Mouse (Mus musculus) thymus, postnatal 25 days (tissue): Measurements from ENCODE around the gene Pak6.

ENCODE experiments used
- DNase-seq: peaks from one replicate; pipeline ENCODE4 v3.0.0; 2022

Pak6 gene

DNA sequence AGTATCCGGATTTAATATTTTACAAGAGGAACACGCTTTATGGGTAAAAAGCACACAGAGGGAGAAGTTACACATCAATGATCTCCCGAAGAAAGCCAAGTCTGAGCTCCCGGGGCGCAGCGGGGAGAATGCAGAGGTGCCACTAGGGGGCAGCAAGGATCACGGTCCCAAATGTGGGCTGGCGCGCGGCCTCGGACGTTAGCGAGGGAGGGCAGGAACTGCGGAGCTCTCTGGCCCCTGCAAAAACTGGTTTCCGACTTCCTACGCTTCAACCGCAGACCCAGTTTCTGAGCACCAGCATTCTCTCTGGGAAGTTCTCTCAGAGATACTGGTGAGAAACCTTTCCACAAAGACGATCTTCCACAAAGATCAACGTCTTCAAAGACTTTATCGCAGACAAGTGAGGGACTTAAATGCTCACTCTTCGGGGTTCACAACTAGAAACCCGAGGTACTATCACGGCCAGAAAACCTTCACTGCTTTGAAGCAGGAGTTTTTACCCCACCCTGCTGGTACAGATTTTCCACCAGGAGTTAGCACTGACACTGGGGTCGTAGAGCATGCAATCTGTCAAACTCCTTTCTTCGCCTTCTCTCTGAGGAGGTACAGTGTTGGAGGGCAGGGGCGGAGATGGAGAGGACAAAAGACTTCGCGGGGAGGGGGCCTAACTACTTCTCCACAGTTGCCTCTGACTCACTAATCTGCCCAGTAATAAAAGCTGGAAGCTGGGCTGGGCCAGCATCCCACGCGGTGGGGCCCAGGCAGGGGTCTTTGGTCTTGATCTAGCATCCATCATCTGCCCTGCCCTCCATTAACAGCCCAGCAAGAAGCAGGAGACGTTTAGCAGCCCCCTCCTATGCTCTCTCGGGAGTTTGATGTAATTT is 37.3 kb downstream of the Pak6 start:
- DNase-seq, result peak; percentile 83

DNA sequence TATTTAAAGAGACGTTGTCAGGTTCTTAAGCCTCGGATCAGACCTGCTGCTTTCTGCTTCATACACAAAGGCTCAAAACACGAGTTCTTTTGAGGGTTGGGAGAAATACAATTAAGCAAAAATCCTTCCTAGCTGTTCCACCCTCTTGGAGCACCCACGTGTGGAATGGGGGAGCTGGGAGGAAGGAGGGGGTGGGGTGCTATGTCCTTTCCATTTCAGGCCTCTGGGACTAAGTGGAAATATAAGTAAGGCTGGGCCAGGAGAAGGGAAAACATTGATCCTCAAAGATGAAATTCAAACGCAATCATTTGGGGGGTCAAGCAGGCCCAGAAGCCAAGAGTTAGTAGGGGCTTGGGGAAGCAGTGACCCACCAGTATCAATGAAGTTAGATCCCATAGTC is 38.1 kb downstream of the Pak6 start:
- no peak for DNase-seq

- DNase-seq, result no peak
These were observed 39.1 kb downstream of the Pak6 start for GRCm38 (mm10) chr2:118701971-118702882.

DNA sequence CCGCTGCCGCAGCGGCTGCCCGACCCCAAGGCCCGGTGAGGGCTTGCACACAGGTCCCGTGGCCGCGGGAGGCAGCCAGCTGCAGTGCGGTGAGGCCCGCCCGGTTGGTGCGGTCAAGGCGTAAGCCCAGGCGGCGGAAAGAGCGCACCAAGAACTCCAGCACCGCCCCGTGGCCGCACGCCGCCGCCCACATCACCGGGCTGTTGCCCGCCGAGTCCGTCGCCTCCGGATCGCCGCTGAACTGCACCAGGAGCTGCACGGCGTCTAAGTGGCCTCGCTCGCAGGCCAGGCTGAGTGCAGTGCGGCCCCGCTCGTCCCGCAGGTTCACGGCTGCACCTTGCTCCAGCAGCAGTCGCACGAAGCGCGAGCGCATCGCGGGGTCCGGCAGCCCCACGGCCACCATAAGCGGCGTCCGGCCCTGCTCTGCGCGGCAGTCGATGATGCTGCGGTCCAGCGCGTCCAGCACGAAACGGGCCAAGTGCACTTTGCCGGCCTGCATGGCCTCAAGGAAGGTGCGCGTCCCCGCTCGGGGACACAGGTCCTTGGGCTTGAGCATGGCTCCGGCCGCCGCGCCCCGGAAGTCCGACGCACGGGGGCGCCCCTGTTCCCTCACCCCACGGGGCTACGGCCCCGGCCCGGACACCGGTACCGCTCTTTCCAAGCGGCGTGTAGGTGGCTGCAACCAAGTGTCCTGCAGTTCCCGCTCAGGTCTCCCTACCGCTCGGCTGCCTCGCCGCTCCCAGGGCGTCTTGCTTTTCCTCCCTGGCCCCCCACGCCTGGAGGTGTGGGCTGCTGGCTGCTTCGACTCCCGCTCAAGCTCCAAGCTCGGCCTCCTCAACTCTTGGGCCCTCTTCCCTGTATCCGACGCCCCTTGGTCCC is 40.0 kb downstream of the Pak6 start:
- peak; percentile 38 for DNase-seq

DNA sequence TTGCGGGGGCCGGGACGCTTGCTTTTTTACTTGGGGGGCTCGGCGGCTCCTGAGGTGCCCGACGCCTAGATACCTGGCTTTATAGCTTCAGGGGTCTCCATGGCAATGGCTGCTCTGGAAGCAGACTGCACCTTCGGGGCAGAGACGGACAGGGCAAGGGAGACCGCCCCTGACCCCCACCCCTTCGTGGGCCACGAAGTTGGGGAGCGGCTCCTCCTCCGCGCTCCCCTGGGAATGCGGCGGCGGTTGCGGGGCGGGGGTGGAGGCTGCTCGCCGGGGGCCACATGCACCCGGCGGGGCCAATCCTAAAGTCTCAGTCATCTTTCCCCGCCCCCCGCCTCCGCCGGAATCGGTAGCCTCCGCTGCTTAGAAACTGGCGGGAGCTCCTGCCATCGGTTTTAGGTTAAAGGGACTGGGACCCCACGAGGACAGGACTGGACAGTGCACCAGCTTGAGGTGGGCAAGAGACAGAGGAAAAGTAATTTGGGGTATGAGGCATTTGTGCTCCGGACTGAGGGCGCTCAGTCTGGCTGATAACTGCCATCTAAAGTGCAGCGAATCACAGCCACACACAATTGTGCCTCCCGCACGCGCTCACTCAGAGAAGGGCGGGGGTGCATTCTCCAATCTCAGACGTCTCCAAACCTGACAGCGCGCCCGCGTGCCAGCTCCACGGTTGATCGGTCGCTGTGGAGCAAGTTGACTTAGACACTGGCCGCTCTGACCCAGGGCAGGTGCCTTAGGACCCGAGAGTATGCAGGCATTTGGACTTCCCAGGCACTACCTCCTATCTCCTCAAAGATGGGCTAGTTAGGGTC is 41.0 kb downstream of the Pak6 start, which contains the start of gene Ankrd63:
TSS of gene Ankrd63 (minus strand) at position 51 of the 818 bp plus-strand sequence.
- peak; percentile 37 for DNase-seq

DNA sequence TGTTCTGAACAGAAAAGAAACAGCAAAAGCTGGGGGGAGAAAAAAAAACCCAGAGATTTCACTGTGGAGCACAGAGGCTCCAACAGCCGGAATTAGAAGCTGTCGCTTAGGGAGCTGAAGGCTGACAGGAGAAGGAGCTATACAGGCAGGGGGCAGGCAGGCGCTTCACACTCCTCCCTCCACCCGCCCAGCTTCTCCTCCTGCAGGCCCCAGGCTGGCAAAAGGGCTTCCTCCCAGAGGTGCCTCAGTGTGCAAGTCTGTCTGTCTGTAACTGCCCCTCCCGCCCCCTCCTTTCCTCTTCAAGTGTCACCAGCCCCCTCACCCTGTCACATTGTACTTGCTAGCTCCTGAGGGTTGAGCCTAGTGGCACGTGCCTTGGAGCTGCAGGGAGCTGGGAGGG is 43.3 kb downstream of the Pak6 start:
- DNase-seq, result no peak

GRCm38 (mm10) chr2:118708472-118708871 is 45.4 kb downstream of the Pak6 start:
- DNase-seq, result no peak

DNA sequence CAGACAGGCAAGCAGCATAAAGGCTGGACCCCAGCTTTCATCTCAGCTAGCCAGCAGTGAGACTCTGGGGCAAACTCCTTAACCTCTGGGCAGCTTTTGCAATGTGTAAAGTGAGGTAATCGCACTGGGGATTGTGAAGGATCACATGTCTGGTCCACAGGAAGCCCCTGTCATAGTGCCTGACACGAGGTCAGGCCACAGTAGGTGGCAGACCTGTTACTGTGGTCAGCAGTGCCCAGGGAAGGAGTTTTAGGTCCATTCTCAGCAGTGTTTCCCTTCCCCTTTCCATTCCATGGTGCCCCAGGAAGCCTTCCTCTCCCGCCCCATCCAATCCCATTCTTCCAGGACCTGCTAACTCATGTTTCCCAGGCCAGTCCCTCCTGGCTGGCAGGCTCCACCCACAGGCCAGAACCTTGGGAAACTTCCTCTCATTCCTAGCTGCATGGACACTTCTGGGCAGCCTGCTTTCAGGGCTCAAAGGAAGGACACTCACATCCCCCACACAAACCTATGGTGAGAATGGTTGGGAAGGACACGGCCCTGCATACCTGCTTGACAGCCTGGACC is 46.6 kb downstream of the Pak6 start:
- DNase-seq, result no peak

DNA sequence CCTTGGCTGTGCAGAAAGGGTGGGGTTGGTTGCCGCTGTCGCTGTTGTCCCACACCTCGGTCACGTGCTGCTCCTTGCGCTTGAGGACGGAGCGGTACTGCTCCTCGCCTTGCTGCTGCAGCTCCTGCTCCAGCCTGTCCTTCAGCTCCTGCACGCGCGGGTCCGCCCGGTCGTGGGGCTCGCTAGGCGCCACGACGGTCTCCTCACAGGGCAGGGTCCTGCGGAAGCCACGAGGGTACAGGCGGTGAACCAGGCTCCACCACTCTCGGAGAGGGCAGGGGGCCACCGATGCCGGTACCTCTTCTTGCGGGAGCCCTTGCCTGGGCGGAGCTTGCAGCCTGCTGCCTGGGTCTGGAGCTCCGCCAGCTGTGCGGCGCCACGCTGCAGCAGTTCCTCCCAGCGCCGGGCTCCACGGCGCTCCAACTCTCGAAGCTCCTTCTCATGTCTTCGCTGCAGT is 48.0 kb downstream of the Pak6 start:
- peak; percentile 38 for DNase-seq

GRCm38 (mm10) chr2:118713631-118714030 is 50.5 kb downstream of the Pak6 start:
- no peak for DNase-seq

DNA sequence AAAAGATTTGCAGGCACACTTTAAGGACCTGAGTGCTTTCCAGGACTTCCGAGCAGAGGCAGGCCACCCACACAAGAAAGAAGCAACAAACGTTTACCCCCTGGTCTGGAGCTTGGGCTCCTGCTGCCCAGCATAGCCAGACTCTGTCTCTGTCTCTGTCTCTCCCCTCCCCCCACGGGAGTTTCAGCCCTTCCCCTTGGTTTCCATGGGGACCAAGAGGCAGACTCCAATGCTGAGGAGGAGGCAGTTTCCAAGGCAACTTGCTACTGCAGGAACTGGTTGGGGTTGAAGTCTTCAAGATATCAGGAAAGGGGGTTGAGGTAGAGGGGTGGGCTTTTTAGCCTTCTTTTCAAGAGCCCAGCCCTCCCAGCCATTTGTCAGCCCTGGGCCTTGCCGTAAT is 51.1 kb downstream of the Pak6 start:
- no peak for DNase-seq

DNA sequence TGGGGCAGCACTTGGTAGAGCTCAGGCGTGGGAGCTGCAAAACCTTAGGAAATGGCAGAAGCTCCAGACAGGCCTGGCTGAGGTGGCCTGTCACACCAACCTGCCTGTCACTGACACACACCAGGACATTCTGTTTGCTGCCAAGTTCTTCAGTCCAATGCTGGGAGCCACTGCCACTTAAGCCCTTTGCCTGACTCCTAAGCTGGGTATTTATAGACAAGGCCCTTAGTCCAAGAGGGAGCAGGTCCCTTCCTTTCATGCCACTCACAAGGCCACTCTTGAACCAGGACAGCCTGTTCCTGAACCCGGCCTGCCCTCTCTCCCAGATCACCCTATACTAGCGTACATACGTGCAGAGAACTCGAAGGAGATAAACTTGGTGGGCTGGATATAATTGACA is 53.6 kb downstream of the Pak6 start:
- DNase-seq, result no peak

DNA sequence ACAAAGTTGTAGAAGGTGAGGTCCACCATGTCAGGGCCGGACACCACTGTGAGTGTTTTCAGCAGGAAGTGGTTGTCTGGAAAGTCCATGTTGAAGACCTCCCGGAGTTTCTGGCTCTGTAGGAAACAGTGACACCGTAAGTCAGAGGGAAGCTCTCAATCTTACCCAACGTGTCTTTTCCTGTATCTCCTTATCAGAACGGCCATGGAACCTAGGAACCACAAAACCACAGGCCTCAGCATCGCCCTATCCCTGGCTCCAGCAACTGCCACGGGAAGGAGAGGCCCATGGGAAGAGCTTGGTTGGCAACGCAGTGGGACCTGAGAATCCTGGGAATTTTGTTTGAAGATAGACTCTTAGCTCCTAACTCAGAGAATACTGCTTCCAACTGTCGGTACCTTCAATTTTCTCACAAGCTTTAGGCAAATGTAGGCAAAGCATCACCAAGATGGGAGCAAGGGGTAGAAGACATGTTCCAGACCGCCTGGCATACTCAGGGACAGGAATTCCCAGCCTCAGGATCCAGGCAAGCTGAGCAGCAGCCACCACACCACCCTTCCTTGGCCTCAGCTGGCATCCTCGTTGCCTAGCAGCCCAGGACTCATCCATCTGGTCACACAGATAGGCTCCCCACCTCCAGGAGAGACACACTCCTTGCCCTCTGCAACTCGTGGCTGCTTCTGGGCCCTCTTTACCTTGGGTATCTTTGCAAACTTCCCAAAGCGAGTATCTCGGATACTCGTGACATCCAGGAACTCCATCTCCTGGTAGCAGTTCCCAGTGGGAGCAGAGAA is 60.8 kb downstream of the Pak6 start:
- no peak for DNase-seq

DNA sequence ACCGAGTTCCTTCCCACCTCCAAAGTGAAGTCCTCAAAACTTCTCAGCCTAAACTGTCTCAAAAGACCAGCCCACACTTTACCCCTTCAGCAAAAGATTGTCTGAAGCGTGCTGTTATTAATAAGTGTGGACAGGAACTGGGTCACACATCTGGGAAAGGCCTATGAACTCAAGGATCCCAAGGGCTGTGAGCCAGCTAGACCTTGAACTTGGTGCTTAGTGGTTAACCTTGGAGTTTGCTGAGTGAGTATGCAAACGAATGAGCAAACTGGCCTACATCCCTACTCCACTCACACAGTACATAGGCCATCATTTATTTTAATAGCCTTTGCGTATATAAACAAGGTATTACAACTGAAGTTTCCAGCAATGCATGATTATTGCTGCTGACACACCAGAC is 62.4 kb downstream of the Pak6 start:
- no peak for DNase-seq

GRCm38 (mm10) chr2:118726873-118727272 is 63.8 kb downstream of the Pak6 start:
- no peak for DNase-seq

DNA sequence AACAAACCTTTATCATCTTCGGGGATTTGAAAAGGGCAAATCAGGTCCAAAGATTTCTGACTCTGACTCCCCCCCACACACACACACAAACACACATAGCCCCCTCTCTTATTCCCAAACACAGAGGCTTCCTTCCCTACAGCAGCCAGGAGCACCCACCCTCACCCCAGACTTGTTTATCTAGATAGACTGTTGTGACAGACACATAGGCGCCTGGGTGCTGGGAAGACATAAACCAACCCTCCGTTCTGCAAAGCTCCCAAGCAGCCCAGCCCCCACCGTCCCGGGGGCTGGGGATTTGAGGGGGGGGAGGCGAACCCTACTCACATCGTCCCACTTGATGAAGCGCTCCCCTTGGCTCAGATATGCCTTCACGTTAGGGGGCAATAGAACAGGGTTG is 64.8 kb downstream of the Pak6 start:
- DNase-seq, result no peak

- DNase-seq, result peak; percentile 80
These were observed 65.2 kb downstream of the Pak6 start, which contains the start of gene Plcb2 for GRCm38 (mm10) chr2:118728337-118728736. TSS of gene Plcb2 (minus strand) at chr2:118728438.

- no peak for DNase-seq
These were observed 66.1 kb downstream of the Pak6 start for GRCm38 (mm10) chr2:118729194-118729593.

- no peak for DNase-seq
These were observed 66.9 kb downstream of the Pak6 start for GRCm38 (mm10) chr2:118729816-118730621.

GRCm38 (mm10) chr2:118730622-118730915 is 67.5 kb downstream of the Pak6 start:
- DNase-seq, result peak; percentile 84
